In genomic region chr5:122049664-122050016, GRCm38 (mm10) we compare ENCODE assay signal across 8 mouse cellular contexts. TPM values are rescaled to one million over a fixed set of nuclear protein-coding genes. Genes with fewer than 3 reads are reported as not detected.
DNase-seq lines count a peak whose midpoint lies in the region; ATAC-seq and TF ChIP-seq lines count a peak whose summit lies in the region.

No protein-coding gene starts in this region.

- peak overlapping the region; percentile 90 for H3K4me2 ChIP-seq in heart, embryonic 13.5 days
- peak overlapping the region; percentile 81 for H3K4me2 ChIP-seq in hindbrain, embryonic 13.5 days
- H3K4me2 ChIP-seq in liver, embryonic 16.5 days (ENCODE audit: low read depth, low read length): peak overlapping the region; percentile 59

- peak overlapping the region; percentile 91 for H3K9ac ChIP-seq in heart, embryonic 13.5 days
- H3K9ac ChIP-seq in ES-Bruce4 (ENCODE audit: low read depth, poor library complexity, severe bottlenecking): peak overlapping the region; percentile 77
- peak overlapping the region; percentile 89 for H3K9ac ChIP-seq in hindbrain, embryonic 13.5 days
- peak overlapping the region; percentile 18; the same call in 1 of the 2 replicates for H3K9ac ChIP-seq in liver, embryonic 16.5 days (ENCODE audit: low read depth, low read length)

- WGBS in heart, embryonic 13.5 days: 0% methylated on average over 11 of the region's 43 CpGs
- WGBS in hindbrain, embryonic 13.5 days: 0% methylated on average over 18 of the region's 43 CpGs
- 1% methylated on average over 35 of the region's 43 CpGs for WGBS in liver, embryonic 16.5 days (ENCODE audit: insufficient replicate concordance)

- H3K4me3 ChIP-seq in heart, embryonic 13.5 days: peak overlapping the region; percentile 87
- H3K4me3 ChIP-seq in ES-Bruce4 (ENCODE audit: low read depth, low read length): peak overlapping the region; percentile 75
- peak overlapping the region; percentile 72 for H3K4me3 ChIP-seq in hindbrain, embryonic 13.5 days
- H3K4me3 ChIP-seq in liver, embryonic 16.5 days (ENCODE audit: low read depth, low read length): peak overlapping the region; percentile 65

- no peak for TF ChIP-seq EP300 in ES-Bruce4 (IDR thresholded peaks at IDR 0.05; ENCODE audit: insufficient read depth, low read depth, low read length)

- TF ChIP-seq POLR2A in ES-Bruce4 (IDR thresholded peaks at IDR 0.05; ENCODE audit: insufficient read depth, low read length): no peak

- H3K9me3 ChIP-seq in heart, embryonic 13.5 days: no peaks in the 10 kb centered on the region
- H3K9me3 ChIP-seq in ES-Bruce4 (replicated peaks; ENCODE audit: control insufficient read depth, insufficient read depth, low read length, poor library complexity, severe bottlenecking): no peaks in the 10 kb centered on the region
- H3K9me3 ChIP-seq in hindbrain, embryonic 13.5 days: no peaks in the 10 kb centered on the region
- no peaks in the 10 kb centered on the region for H3K9me3 ChIP-seq in liver, embryonic 16.5 days (replicated peaks; ENCODE audit: control insufficient read depth, low read length)

- peak overlapping the region; percentile 58; the same call in 1 of the 2 replicates for H3K27ac ChIP-seq in heart, embryonic 13.5 days (replicated peaks)
- H3K27ac ChIP-seq in ES-Bruce4 (ENCODE audit: insufficient read depth, low read length): no peak overlapping the region
- H3K27ac ChIP-seq in hindbrain, embryonic 13.5 days: peak overlapping the region; percentile 98
- H3K27ac ChIP-seq in liver, embryonic 16.5 days (ENCODE audit: low read length): no peak overlapping the region

- peaks cover 81% of the 10 kb centered on the region for H3K27me3 ChIP-seq in heart, embryonic 13.5 days (replicated peaks)
- H3K27me3 ChIP-seq in ES-Bruce4 (ENCODE audit: control insufficient read depth, insufficient read depth, low read length, poor library complexity, severe bottlenecking): no peaks in the 10 kb centered on the region
- 0 out of 2 replicates have a peak, but pooled peaks cover 4% of the 10 kb centered on the region for H3K27me3 ChIP-seq in hindbrain, embryonic 13.5 days
- peaks cover 55% of the 10 kb centered on the region for H3K27me3 ChIP-seq in liver, embryonic 16.5 days (ENCODE audit: control insufficient read depth, insufficient read depth, low read depth, low read length)

- H3K36me3 ChIP-seq in heart, embryonic 13.5 days: no peaks in the 10 kb centered on the region
- no peaks in the 10 kb centered on the region for H3K36me3 ChIP-seq in ES-Bruce4 (ENCODE audit: control insufficient read depth, insufficient read depth, low read length, poor library complexity, severe bottlenecking)
- H3K36me3 ChIP-seq in hindbrain, embryonic 13.5 days: no peaks in the 10 kb centered on the region
- H3K36me3 ChIP-seq in liver, embryonic 16.5 days (ENCODE audit: control insufficient read depth, insufficient read depth): no peaks in the 10 kb centered on the region

- no peak for TF ChIP-seq CTCF in ES-Bruce4 (IDR thresholded peaks at IDR 0.05; ENCODE audit: low read depth, low read length)

- peaks cover 42% of the 10 kb centered on the region for H3K4me1 ChIP-seq in heart, embryonic 13.5 days
- H3K4me1 ChIP-seq in ES-Bruce4 (ENCODE audit: control insufficient read depth, insufficient read depth, low read length): no peaks in the 10 kb centered on the region
- H3K4me1 ChIP-seq in hindbrain, embryonic 13.5 days (replicated peaks): peaks cover 84% of the 10 kb centered on the region
- peaks cover 2% of the 10 kb centered on the region; the same call in 1 of the 2 replicates for H3K4me1 ChIP-seq in liver, embryonic 16.5 days (ENCODE audit: control insufficient read depth, low read depth, low read length)

- DNase-seq in heart, adult 8-10 months (ENCODE audit: low spot score): no peak
- peak; percentile 73 for DNase-seq in embryo, embryonic 9.5 days (ENCODE audit: extremely low spot score)
- peak; percentile 75 for DNase-seq in right cerebral cortex, postnatal 14 days
- no peak for DNase-seq in frontal cortex, postnatal 14 days (ENCODE audit: low spot score in 2 of 2)

- no peak for ATAC-seq in heart, embryonic 13.5 days (ENCODE audit: extremely low read depth, insufficient number of reproducible peaks, low FRiP score, low TSS enrichment)
- ATAC-seq in hindbrain, embryonic 13.5 days (ENCODE audit: low FRiP score): peak; percentile 41
- ATAC-seq in liver, embryonic 16.5 days (ENCODE audit: low read depth): peak; percentile 15

RNA-seq across cellular contexts. Expression of gene Cux2, which starts 0.3 kb away (rescaled TPM):
- polyA plus RNA-seq in heart, embryonic 13.5 days (2015; fragmentation: Nextera tagmentation; extraction: Ambion mirVana): 4.5 and 4.8 TPM in 2 replicates
- total RNA-seq in heart, adult 8-10 months (2022): 10 to 100 TPM; 16.1 to 21.3 (median 20.0) TPM
- 2.9 and 3.6 TPM in 2 replicates for polyA plus RNA-seq in ES-Bruce4 (2011; ENCODE audit: insufficient read depth, insufficient read length, low read depth, missing spikeins)
- 28.1 and 29.1 TPM in 2 replicates for polyA plus RNA-seq in hindbrain, embryonic 13.5 days (2015; fragmentation: Nextera tagmentation; extraction: Ambion mirVana)
- polyA plus RNA-seq in liver, embryonic 16.5 days (2015; fragmentation: Nextera tagmentation; extraction: Ambion mirVana): 1.4 and 3.1 TPM in 2 replicates

RNA-seq across cellular contexts. Expression of gene Myl2, which starts 51.1 kb away (rescaled TPM):
- polyA plus RNA-seq in heart, embryonic 13.5 days (2015; fragmentation: Nextera tagmentation; extraction: Ambion mirVana): 7,724 and 9,145 TPM in 2 replicates
- over 10,000 TPM; 21,987 to 25,864 (median 23,706) TPM for total RNA-seq in heart, adult 8-10 months (2022)
- polyA plus RNA-seq in ES-Bruce4 (2011; ENCODE audit: insufficient read depth, insufficient read length, low read depth, missing spikeins): not detected in 2 replicates
- polyA plus RNA-seq in hindbrain, embryonic 13.5 days (2015; fragmentation: Nextera tagmentation; extraction: Ambion mirVana): 3.7 and 7.3 TPM in 2 replicates
- 1.9 and 2.3 TPM in 2 replicates for polyA plus RNA-seq in liver, embryonic 16.5 days (2015; fragmentation: Nextera tagmentation; extraction: Ambion mirVana)

Comparison
In these comparisons a context has a peak if more than half of its experiments do, and no peak if none do; other contexts are left out.
1. H3K27ac ChIP-seq: peak in heart, embryonic 13.5 days (single experiment) and hindbrain, embryonic 13.5 days (single experiment); none in ES-Bruce4 (single experiment) and liver, embryonic 16.5 days (single experiment).
2. H3K9ac ChIP-seq: peak in every context shown above with its lines; median percentile 91 in heart, embryonic 13.5 days; 89 in hindbrain, embryonic 13.5 days; 77 in ES-Bruce4; 18 in liver, embryonic 16.5 days.
3. DNase-seq: peak in embryo, embryonic 9.5 days (single experiment) and right cerebral cortex, postnatal 14 days (single experiment); none in heart, adult 8-10 months (single experiment) and frontal cortex, postnatal 14 days (0 of 2).
4. RNA of gene Myl2, which starts 51.1 kb away (polyA plus RNA-seq): 7,724 to 9,145 TPM in heart, embryonic 13.5 days; 3.7 to 7.3 TPM in hindbrain, embryonic 13.5 days, 1.9 to 2.3 TPM in liver, embryonic 16.5 days and not detected in ES-Bruce4; every median in the first group is over 100 times any median in the second.
5. Peak in every context shown above with its lines, with median percentiles within 50 percentile points of each other: H3K4me2 ChIP-seq and H3K4me3 ChIP-seq.